28 mouse cellular contexts compared by ENCODE assay signal in genomic region chr4:105844675-105845466, GRCm38 (mm10). TPM values are rescaled to one million over a fixed set of nuclear protein-coding genes. Genes with fewer than 3 reads are reported as not detected.
"Had no signal": no experiment of that assay in that cellular context is flagged by ENCODE, and none has a peak within 500 bp of the region (broad histone marks: within the 10 kb centered on the region; RNA-seq: fewer than 3 reads in every experiment).

No protein-coding gene starts in this region.

- H3K9ac ChIP-seq: liver, embryonic 13.5 days; midbrain, embryonic 13.5 days had no signal

- DNase-seq: kidney, adult 11 months; kidney, postnatal 25 days; layer of hippocampus, adult 9-11 months; liver, embryonic 13.5 days; lung, adult 2 months; thymus, adult 2 months; thymus, postnatal 14 days; thymus, postnatal 4 days had no signal

- H3K9me3 ChIP-seq: liver, embryonic 13.5 days; midbrain, embryonic 13.5 days had no signal

- H3K4me3 ChIP-seq: layer of hippocampus, adult 2 months; liver, embryonic 13.5 days; midbrain, embryonic 13.5 days had no signal

- ATAC-seq: hindbrain, postnatal 0 days; inflammation-experienced regulatory T-cells, adult 6 months; midbrain, embryonic 13.5 days had no signal

- H3K27ac ChIP-seq: hindbrain, postnatal 0 days; layer of hippocampus, adult 2 months; liver, embryonic 13.5 days; macrophage; midbrain, embryonic 13.5 days had no signal

- H3K4me1 ChIP-seq: liver, embryonic 13.5 days; midbrain, embryonic 13.5 days had no signal

- H3K27me3 ChIP-seq: liver, embryonic 13.5 days; midbrain, embryonic 13.5 days had no signal

- H3K36me3 ChIP-seq: liver, embryonic 13.5 days; midbrain, embryonic 13.5 days had no signal

- H3K4me2 ChIP-seq: liver, embryonic 13.5 days; midbrain, embryonic 13.5 days had no signal

RNA-seq across cellular contexts. Expression of gene Gm12728, which starts 55.2 kb away (rescaled TPM):
- total RNA-seq: hindbrain, postnatal 0 days; layer of hippocampus, adult 2 months; layer of hippocampus, postnatal 25 days; left cerebral cortex, adult 18-20 months; left cerebral cortex, postnatal 10 days; left cerebral cortex, postnatal 36 days; liver, adult 2 months; megakaryocyte, adult 5-6 weeks; midbrain, postnatal 0 days had no signal
- polyA plus RNA-seq: hindbrain, postnatal 0 days; large intestine, adult 2 months; limb, embryonic 11.5 days; limb, embryonic 14.5 days; liver, adult 2 months; liver, embryonic 13.5 days; liver, embryonic 16.5 days; lung, adult 2 months; lung, embryonic 16.5 days; macrophage; midbrain, embryonic 13.5 days; neural tube, embryonic 11.5 days; neural tube, embryonic 14.5 days; stomach, embryonic 16.5 days; thymus, adult 2 months had no signal
